Mouse (Mus musculus) myocyte (in vitro differentiated cells): ENCODE results near the gene Armt1.

Experiments used
- CEBPB ChIP-seq: IDR thresholded peaks from 2 replicates; pipeline ENCODE4 v1.6.1; 2011; ENCODE audit warnings: mild to moderate bottlenecking, moderate library complexity; ENCODE audit not compliant: poor library complexity, insufficient read depth, severe bottlenecking
- MAX ChIP-seq: IDR thresholded peaks from one replicate; pipeline ENCODE4 v1.6.1; 2011; ENCODE audit warnings: low read depth, mild to moderate bottlenecking, control low read depth
- MYOD1 ChIP-seq, 3 experiments: IDR thresholded peaks; one replicate each; pipeline ENCODE4 v1.6.1; 2011; ENCODE audit warnings: control low read depth in 2 of 3, low read depth in 2 of 3, mild to moderate bottlenecking in 2 of 3, moderate library complexity in 1 of 3; ENCODE audit not compliant: insufficient read length in 2 of 3, control insufficient read depth in 1 of 3
- POLR2A ChIP-seq: IDR thresholded peaks from one replicate; pipeline ENCODE4 v1.6.1; 2011; ENCODE audit warnings: low read depth, mild to moderate bottlenecking, control low read depth, moderate library complexity; ENCODE audit not compliant: insufficient read length
- TCF12 ChIP-seq: IDR thresholded peaks from one replicate; pipeline ENCODE4 v1.6.1; 2011; ENCODE audit warnings: mild to moderate bottlenecking, control low read depth; ENCODE audit not compliant: poor library complexity, insufficient read depth, severe bottlenecking
- USF1 ChIP-seq: IDR thresholded peaks from one replicate; pipeline ENCODE4 v1.6.1; 2011; ENCODE audit warnings: low read depth, mild to moderate bottlenecking, control low read depth, moderate library complexity

GRCm38 (mm10) chr10:4389036-4389435, 43.2 kb upstream of the Armt1 start:
- no peak for TF ChIP-seq TCF12
- no peak for TF ChIP-seq USF1
- TF ChIP-seq CEBPB: no peak
- no peak for TF ChIP-seq MAX
- TF ChIP-seq POLR2A: no peak
- TF ChIP-seq MYOD1 (IDR thresholded peaks at IDR 0.05; ENCODE audit: control insufficient read depth in 1 of 3, insufficient read length in 2 of 3, low read depth in 2 of 3): no peak
